Mouse (Mus musculus) hindbrain, embryonic 13.5 days (tissue): ENCODE measurements at regions not wholly inside any gene's neighbourhood (a gene's known extent, or its start where the extent isn't known, plus 50 kb on each side); places are given as distances from the start of the nearest gene placed in this dataset.
A peak's percentile ranks its signal among the peaks of the same experiment; 100 is the strongest.
"Not testable (repeated sequence)": the region's sequence is repeated elsewhere in the genome, so short reads cannot be mapped to it uniquely, and the experiment has no call there.

Experiments
- ATAC-seq: fragments of 200-750 bp; cut with Nextera tagmentation; 2 replicates; pipeline ENCODE4 v1.8.0; 2017; ENCODE audit warnings: moderate TSS enrichment; ENCODE audit not compliant: low FRiP score
- H3K27ac ChIP-seq: fragments of 300-500 bp; sonication (generic); 2 replicates; pipeline ENCODE4 v1.5.1; 2015; ENCODE audit warnings: inconsistent platforms, mild to moderate bottlenecking, moderate library complexity
- H3K27me3 ChIP-seq: fragments of 300-500 bp; sonication (generic); 2 replicates; pipeline ENCODE4 v1.6.1; 2015; ENCODE audit warnings: mild to moderate bottlenecking, inconsistent platforms
- H3K36me3 ChIP-seq: fragments of 300-500 bp; sonication (generic); 2 replicates; pipeline ENCODE4 v1.6.1; 2015; ENCODE audit warnings: mild to moderate bottlenecking, inconsistent platforms
- H3K4me1 ChIP-seq: fragments of 300-500 bp; sonication (generic); replicated peaks from 2 replicates; pipeline ENCODE4 v1.6.1; 2015; ENCODE audit warnings: inconsistent platforms
- H3K4me2 ChIP-seq: fragments of 300-500 bp; sonication (generic); 2 replicates; pipeline ENCODE4 v1.6.1; 2015; ENCODE audit warnings: inconsistent platforms, mild to moderate bottlenecking, moderate library complexity
- H3K4me3 ChIP-seq: fragments of 300-500 bp; sonication (generic); 2 replicates; pipeline ENCODE4 v1.5.1; 2015; ENCODE audit warnings: mild to moderate bottlenecking, inconsistent platforms
- H3K9ac ChIP-seq: fragments of 300-500 bp; sonication (generic); 2 replicates; pipeline ENCODE4 v1.6.1; 2015; ENCODE audit warnings: mild to moderate bottlenecking, inconsistent platforms
- H3K9me3 ChIP-seq: fragments of 300-500 bp; sonication (generic); 2 replicates; pipeline ENCODE4 v1.6.1; 2016; ENCODE audit warnings: inconsistent platforms
- WGBS: fragments of 180-500 bp; shearing (Covaris S2); methylation state at CpG from one replicate; pipeline ENCODE4 v1.1.7; 2015; 5-methylcytosine and 5-hydroxymethylcytosine counted together

GRCm38 (mm10) chr12:77526581-77526980 is 288.7 kb downstream of the Fut8 start:
- not testable (repeated sequence) for H3K27ac ChIP-seq, H3K4me3 ChIP-seq, H3K9ac ChIP-seq, H3K9me3 ChIP-seq, H3K4me2 ChIP-seq, H3K27me3 ChIP-seq, ATAC-seq, H3K36me3 ChIP-seq
- WGBS, result 96% methylated on average over 14 of the region's 14 CpGs
- peaks cover 11% of the 10 kb centered on the region for H3K4me1 ChIP-seq

DNA sequence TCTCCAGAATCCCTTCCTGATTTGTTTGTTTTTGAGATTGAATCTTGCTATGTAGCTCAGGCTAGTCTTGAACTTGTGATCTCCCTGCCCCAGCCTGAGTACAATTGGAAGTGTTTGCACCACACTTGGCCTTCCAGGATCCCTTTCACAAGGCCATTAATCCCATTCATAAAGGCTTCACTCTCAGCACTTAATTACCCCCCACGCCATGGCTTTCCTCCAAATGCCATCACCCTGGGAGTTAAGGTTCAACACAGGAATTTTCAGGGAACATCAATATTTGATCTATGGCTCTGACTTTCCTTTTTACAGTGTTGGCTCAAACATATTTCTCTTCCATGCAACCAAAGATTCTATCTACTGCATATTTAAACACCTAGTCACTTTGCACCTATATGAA is 289.6 kb downstream of the Fut8 start:
- WGBS, result 76% methylated on average over 1 of the region's 1 CpGs
- Histone ChIP-seq H3K4me1 (peaks cover 11% of the 10 kb centered on the region), H3K9me3 (no peaks in the 10 kb centered on the region), H3K4me3 (no peak overlapping the region), H3K36me3 (no peaks in the 10 kb centered on the region), H3K4me2 (no peak overlapping the region), H3K27ac (no peak overlapping the region), H3K9ac (no peak overlapping the region), H3K27me3 (no peaks in the 10 kb centered on the region)
- ATAC-seq, result no peak

DNA sequence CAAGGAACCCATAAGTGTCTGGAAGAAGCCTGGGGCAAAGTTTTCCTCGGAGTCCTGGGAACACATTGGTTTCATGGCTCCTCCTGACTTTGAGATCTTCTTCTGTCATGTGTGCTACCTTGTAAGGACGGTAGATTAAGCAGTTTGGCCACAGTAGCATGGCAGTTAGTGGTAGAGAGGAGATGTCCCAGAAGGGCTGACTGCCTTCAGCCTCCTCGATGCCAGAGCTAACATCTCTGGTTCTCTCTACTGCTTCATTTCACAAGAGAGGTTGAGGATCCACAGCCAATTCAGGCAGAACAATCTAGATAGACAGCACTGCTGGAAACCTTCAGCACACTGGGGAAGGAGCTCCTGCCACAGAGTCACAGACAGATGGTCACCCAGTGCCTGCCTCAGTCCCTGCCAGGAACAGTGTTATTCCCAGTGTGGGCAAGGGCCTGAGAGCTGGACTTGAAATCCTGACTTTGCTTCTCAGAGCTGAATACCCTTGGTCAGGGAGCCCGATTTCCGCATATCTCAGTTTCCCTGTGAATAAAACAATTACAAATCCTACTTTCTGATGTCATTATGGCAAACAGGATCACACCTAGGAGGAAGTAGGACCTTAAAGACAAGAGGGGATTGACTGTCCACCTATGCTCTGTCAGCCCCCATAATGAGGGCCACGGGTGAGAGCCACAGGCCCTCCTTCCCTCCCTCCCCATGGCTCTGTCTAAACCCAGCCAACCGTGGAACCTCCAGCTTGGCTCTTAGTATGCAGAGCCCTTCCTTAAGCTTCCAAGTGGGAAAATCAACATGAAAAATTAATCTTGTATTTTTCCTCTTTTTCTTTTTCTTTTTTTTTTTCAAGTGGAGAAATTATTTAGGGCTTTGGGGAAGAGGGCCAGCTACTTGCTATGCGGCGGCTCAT is 290.3 kb downstream of the Fut8 start:
- Histone ChIP-seq H3K4me1 (peaks cover 11% of the 10 kb centered on the region), H3K36me3 (no peaks in the 10 kb centered on the region), H3K4me2 (no peak overlapping the region), H3K27ac (0 out of 2 replicates have a peak overlapping the region, but pooled peaks have one; percentile 12), H3K27me3 (no peaks in the 10 kb centered on the region), H3K9ac (no peak overlapping the region), H3K4me3 (no peak overlapping the region), H3K9me3 (no peaks in the 10 kb centered on the region)
- WGBS, result 69% methylated on average over 9 of the region's 9 CpGs
- no peak for ATAC-seq

GRCm38 (mm10) chr12:77528868-77529271 is 290.9 kb downstream of the Fut8 start:
- ATAC-seq, result no peak; the same call in 1 of the 2 replicates
- H3K4me3 ChIP-seq, result no peak overlapping the region
- H3K36me3 ChIP-seq, result no peaks in the 10 kb centered on the region
- 60% methylated on average over 8 of the region's 8 CpGs for WGBS
- H3K4me1 ChIP-seq, result peaks cover 11% of the 10 kb centered on the region
- no peak overlapping the region for H3K4me2 ChIP-seq
- peak overlapping the region; percentile 12; the same call in 1 of the 2 replicates for H3K27ac ChIP-seq
- H3K9ac ChIP-seq, result no peak overlapping the region
- H3K27me3 ChIP-seq, result no peaks in the 10 kb centered on the region
- H3K9me3 ChIP-seq, result no peaks in the 10 kb centered on the region

- WGBS, result 84% methylated on average over 4 of the region's 4 CpGs
Observed at GRCm38 (mm10) chr12:77529414-77529813, 291.5 kb downstream of the Fut8 start.

DNA sequence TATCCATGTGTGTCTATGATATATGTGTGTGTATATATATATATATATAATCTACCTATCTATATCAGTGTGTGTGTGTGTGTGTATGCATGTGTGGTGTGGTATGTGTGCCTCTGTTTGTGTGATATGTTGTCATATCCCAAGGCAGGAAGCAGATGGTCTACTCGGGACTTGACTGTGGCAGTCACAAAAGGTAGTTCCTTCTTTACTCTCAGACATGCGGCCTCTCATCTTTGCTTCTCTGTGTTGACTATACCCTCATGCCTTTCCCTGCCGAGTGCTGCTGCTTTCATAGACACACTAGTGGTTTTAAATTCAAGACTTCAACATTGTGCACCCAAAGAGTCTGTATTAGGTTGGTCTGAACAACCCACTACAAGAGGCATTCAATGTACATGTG is 292.0 kb downstream of the Fut8 start:
- Histone ChIP-seq H3K27ac (no peak overlapping the region), H3K27me3 (no peaks in the 10 kb centered on the region), H3K9ac (no peak overlapping the region), H3K36me3 (no peaks in the 10 kb centered on the region), H3K4me3 (no peak overlapping the region), H3K4me1 (peaks cover 11% of the 10 kb centered on the region), H3K9me3 (no peaks in the 10 kb centered on the region), H3K4me2 (no peak overlapping the region)
- 89% methylated on average over 3 of the region's 3 CpGs for WGBS
- no peak for ATAC-seq

More at GRCm38 (mm10) chr12:77529414-77529813, 291.5 kb downstream of the Fut8 start:
- Histone ChIP-seq H3K36me3 (no peaks in the 10 kb centered on the region), H3K9ac (no peak overlapping the region), H3K4me3 (no peak overlapping the region), H3K27me3 (no peaks in the 10 kb centered on the region), H3K4me1 (peaks cover 11% of the 10 kb centered on the region), H3K9me3 (no peaks in the 10 kb centered on the region), H3K27ac (0 out of 2 replicates have a peak overlapping the region, but pooled peaks have one; percentile 12), H3K4me2 (no peak overlapping the region)
- no peak for ATAC-seq

GRCm38 (mm10) chr12:77531294-77531693 is 293.4 kb downstream of the Fut8 start:
- no peak overlapping the region for H3K9ac ChIP-seq
- ATAC-seq, result no peak
- H3K4me2 ChIP-seq, result no peak overlapping the region
- 82% methylated on average over 5 of the region's 5 CpGs for WGBS
- H3K9me3 ChIP-seq, result no peaks in the 10 kb centered on the region
- no peak overlapping the region for H3K27ac ChIP-seq
- peaks cover 11% of the 10 kb centered on the region for H3K4me1 ChIP-seq
- no peaks in the 10 kb centered on the region for H3K27me3 ChIP-seq
- no peaks in the 10 kb centered on the region for H3K36me3 ChIP-seq
- H3K4me3 ChIP-seq, result no peak overlapping the region

DNA sequence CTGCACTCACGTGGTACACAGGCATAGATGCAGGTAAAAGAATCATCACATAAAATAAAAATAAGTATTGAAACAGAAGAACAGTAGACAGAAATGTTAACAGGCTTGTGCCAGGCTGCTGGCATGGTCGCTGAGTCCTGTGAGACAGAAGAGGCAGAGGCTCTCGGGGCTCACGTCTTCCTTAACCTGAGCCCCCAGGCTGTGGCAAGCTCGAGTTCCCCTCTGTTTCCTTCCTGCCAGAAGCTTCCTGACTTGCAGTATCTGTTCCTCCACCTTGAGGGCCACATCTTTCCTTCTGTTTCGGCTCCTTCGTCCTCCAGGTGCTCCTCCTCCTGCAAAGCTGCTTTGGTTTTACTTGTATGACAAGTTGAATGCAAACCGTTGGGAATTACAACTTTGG is 294.6 kb downstream of the Fut8 start:
- no peak overlapping the region for H3K4me3 ChIP-seq
- WGBS, result 86% methylated on average over 8 of the region's 8 CpGs
- no peak for ATAC-seq
- no peaks in the 10 kb centered on the region for H3K9me3 ChIP-seq
- no peak overlapping the region for H3K9ac ChIP-seq
- no peaks in the 10 kb centered on the region for H3K36me3 ChIP-seq
- H3K4me1 ChIP-seq, result peaks cover 14% of the 10 kb centered on the region
- no peak overlapping the region for H3K4me2 ChIP-seq
- no peaks in the 10 kb centered on the region for H3K27me3 ChIP-seq
- H3K27ac ChIP-seq, result no peak overlapping the region

DNA sequence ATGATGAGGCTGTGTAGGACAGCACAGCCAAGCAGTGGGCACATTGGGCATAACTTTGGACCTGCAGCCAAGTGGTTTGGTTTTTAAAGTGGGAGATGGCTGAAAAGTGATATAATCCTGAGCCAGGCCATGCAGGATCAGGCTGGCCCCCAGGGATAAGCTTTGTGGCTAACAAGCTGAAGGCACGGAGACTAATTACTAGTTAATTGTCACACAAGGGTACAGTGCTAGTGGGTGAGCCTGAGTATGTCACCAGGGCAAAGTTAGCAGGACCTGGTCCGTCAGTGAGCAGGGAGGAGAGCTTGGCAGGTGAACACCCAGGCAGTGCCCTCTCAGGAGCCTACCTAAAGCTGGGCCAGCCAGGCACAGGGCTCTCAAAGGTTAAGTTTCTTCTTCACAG is 295.7 kb downstream of the Fut8 start:
- Histone ChIP-seq H3K4me2 (no peak overlapping the region), H3K4me1 (peaks cover 12% of the 10 kb centered on the region), H3K36me3 (no peaks in the 10 kb centered on the region), H3K9ac (no peak overlapping the region), H3K27ac (no peak overlapping the region), H3K4me3 (no peak overlapping the region), H3K27me3 (no peaks in the 10 kb centered on the region), H3K9me3 (no peaks in the 10 kb centered on the region)
- 81% methylated on average over 2 of the region's 2 CpGs for WGBS
- ATAC-seq, result no peak

DNA sequence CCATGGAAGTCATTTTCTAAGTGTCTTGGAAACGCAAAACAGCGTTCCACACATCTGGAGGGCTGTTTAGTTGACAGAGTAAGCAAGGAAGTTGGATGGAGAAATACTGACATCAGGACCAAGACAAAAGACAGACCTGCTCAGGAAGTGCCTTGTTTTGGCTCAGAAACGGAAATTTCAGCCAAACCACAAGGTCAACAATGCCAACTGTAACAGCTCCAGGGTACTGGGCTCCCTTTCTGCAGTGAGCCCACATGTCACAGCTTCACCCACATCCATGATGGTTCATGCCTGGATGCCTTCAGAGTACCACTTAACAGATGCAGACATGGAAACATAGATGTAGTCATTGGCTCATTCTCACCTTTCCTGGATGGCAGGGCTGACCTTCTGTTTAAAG is 296.2 kb downstream of the Fut8 start:
- no peak for ATAC-seq
- 88% methylated on average over 3 of the region's 3 CpGs for WGBS
- Histone ChIP-seq H3K4me1 (peaks cover 7% of the 10 kb centered on the region), H3K9me3 (no peaks in the 10 kb centered on the region), H3K27ac (no peak overlapping the region), H3K9ac (no peak overlapping the region), H3K27me3 (no peaks in the 10 kb centered on the region), H3K4me3 (no peak overlapping the region), H3K36me3 (no peaks in the 10 kb centered on the region), H3K4me2 (no peak overlapping the region)

DNA sequence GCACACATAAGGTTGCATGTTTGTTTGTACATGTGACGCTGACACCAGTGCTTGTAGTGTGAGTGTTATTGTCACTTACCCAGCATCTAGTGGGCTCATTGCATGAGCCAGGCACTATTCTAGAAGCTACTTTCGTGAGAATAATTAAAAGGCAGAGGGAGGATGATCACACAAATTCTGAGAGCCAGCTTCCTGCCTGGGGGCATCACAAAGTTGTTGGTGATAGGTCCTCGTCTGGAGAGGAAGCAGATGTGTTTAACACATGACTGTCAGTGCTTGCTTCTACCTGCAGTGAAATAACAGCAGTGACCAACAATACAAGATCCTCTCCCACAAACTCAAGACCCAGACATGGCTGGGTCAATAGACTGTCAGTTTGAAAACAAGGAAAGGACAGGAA is 297.2 kb downstream of the Fut8 start:
- ATAC-seq, result no peak
- Histone ChIP-seq H3K9ac (no peak overlapping the region), H3K4me3 (no peak overlapping the region), H3K4me2 (no peak overlapping the region), H3K27ac (no peak overlapping the region), H3K9me3 (no peaks in the 10 kb centered on the region), H3K27me3 (no peaks in the 10 kb centered on the region), H3K36me3 (no peaks in the 10 kb centered on the region), H3K4me1 (peaks cover 4% of the 10 kb centered on the region; the same call in 1 of the 2 replicates)
- 69% methylated on average over 3 of the region's 3 CpGs for WGBS

DNA sequence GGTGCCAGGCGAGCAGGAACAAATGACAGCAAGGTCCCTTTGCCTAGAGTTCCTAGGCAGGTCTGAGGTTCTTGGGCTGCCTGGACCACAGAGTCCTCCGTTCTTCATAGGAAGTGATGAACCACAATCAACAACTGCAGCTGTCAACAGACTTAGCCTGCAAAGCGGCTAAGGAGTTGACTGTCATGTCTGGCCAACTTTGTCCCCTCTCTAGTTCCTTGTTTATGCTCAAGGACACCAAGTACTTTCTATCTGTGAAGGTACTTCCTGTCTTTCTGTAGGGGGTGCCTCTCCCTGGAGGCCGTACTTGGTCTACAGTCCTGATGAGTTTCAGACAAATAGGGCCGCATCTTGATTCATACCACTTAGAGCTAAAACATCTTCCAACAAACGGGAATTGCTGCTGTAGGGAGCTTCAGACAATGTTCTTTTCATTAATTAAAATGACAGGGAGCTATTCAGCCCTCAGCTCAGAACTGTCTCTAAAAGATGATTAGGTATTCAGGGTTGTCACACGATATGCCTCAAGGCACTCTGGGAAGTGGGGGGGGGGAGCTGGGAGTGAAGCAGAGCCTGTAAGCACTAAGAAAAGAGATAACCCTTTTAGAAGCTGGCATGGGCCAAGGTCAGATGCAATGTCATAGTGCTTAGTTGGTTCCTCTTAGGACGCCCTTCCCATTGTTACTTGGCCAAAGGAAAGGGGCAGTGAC is 299.4 kb downstream of the Fut8 start:
- H3K27ac ChIP-seq, result no peak overlapping the region
- H3K9me3 ChIP-seq, result no peaks in the 10 kb centered on the region
- H3K4me2 ChIP-seq, result no peak overlapping the region
- no peaks in the 10 kb centered on the region for H3K36me3 ChIP-seq
- 67% methylated on average over 8 of the region's 8 CpGs for WGBS
- no peak overlapping the region for H3K4me3 ChIP-seq
- no peaks in the 10 kb centered on the region for H3K27me3 ChIP-seq
- no peak for ATAC-seq
- peaks cover 8% of the 10 kb centered on the region; the same call in 1 of the 2 replicates for H3K4me1 ChIP-seq
- H3K9ac ChIP-seq, result no peak overlapping the region
